Mouse (Mus musculus) brain, embryonic 14.5 days (tissue): ENCODE measurements around the gene Lsamp.

ENCODE experiments used
- CTCF ChIP-seq: fragments of 200-500 bp; IDR thresholded peaks from 2 replicates; pipeline ENCODE4 v1.5.1; 2012; ENCODE audit warnings: inconsistent platforms, mild to moderate bottlenecking, moderate library complexity, borderline replicate concordance; ENCODE audit not compliant: insufficient read depth, insufficient read length; ENCODE audit errors: extremely low read depth
- POLR2A ChIP-seq: fragments of 200-500 bp; IDR thresholded peaks from 2 replicates; pipeline ENCODE4 v1.6.1; 2012; ENCODE audit warnings: mild to moderate bottlenecking, inconsistent platforms, borderline replicate concordance; ENCODE audit not compliant: poor library complexity, insufficient read depth, insufficient read length, severe bottlenecking; ENCODE audit errors: extremely low read depth

- TF ChIP-seq POLR2A, result no peak
- TF ChIP-seq CTCF, result no peak
Observed at GRCm38 (mm10) chr16:42152640-42153039, 2168.5 kb downstream of the Lsamp start.
